Mouse (Mus musculus) lung, embryonic 14.5 days (tissue): ENCODE measurements around the gene Ano7. TPM values are rescaled to one million over a fixed set of nuclear protein-coding genes. Genes with fewer than 3 reads are reported as not detected.

Experiments used
- ATAC-seq: fragments of 200-750 bp; cut with Nextera tagmentation; 2 replicates; pipeline ENCODE4 v1.8.0; 2017; ENCODE audit warnings: mild to moderate bottlenecking, moderate TSS enrichment, moderate library complexity; ENCODE audit not compliant: insufficient read depth
- DNase-seq: peaks from one replicate; pipeline ENCODE4 v3.0.0-alpha.2; 2015
- H3K27ac ChIP-seq: fragments of 300-500 bp; sonication (generic); 2 replicates; pipeline ENCODE4 v1.5.1; 2014; ENCODE audit warnings: low read depth, mild to moderate bottlenecking, moderate library complexity
- H3K27me3 ChIP-seq: fragments of 300-500 bp; sonication (generic); 2 replicates; pipeline ENCODE4 v1.6.1; 2014; ENCODE audit warnings: low read length, control low read depth; ENCODE audit not compliant: insufficient read depth
- H3K36me3 ChIP-seq: fragments of 300-500 bp; sonication (generic); 2 replicates; pipeline ENCODE4 v1.6.1; 2014; ENCODE audit warnings: control low read depth; ENCODE audit not compliant: insufficient read depth
- H3K4me1 ChIP-seq: fragments of 300-500 bp; sonication (generic); 2 replicates; pipeline ENCODE4 v1.6.1; 2014; ENCODE audit warnings: antibody characterized with exemption, control low read depth; ENCODE audit not compliant: insufficient read depth
- H3K4me2 ChIP-seq: fragments of 300-500 bp; sonication (generic); 2 replicates; pipeline ENCODE4 v1.6.1; 2014; ENCODE audit warnings: mild to moderate bottlenecking
- H3K4me3 ChIP-seq: fragments of 300-500 bp; sonication (generic); 2 replicates; pipeline ENCODE4 v1.5.1; 2014; ENCODE audit warnings: low read depth, low read length
- H3K9ac ChIP-seq: fragments of 300-500 bp; sonication (generic); 2 replicates; pipeline ENCODE4 v1.6.1; 2014
- H3K9me3 ChIP-seq: fragments of 300-500 bp; sonication (generic); 2 replicates; pipeline ENCODE4 v1.6.1; 2016; ENCODE audit warnings: low read depth, low read length, control low read depth
- CTCF ChIP-seq: IDR thresholded peaks from 2 replicates; pipeline ENCODE4 v1.5.1; 2016; ENCODE audit warnings: antibody characterized with exemption, low read depth
- WGBS: fragments of 180-500 bp; shearing (Covaris S2); extraction: QIAGEN DNeasy Blood & Tissue Kit; methylation state at CpG from one replicate; pipeline ENCODE4 v1.1.7; 2014; 5-methylcytosine and 5-hydroxymethylcytosine counted together
- polyA plus RNA-seq: library from polyadenylated mRNA; unstranded; fragments of >200 nt; fragmentation: Nextera tagmentation; extraction: Ambion mirVana; gene quantifications from 2 replicates; pipeline ENCODE4 v1.2.1, GENCODE M21; 2014

The Ano7 gene
- 0.08 and 0.51 TPM in 2 replicates for polyA plus RNA-seq

GRCm38 (mm10) chr1:93373665-93374064, at the start of gene Ano7:
Gene Ano7, plus strand, starts transcription at chr1:93373930.
- no peaks in the 10 kb centered on the region for H3K4me1 ChIP-seq
- no peak within 1 kb of the TSS for H3K4me2 ChIP-seq
- H3K9ac ChIP-seq, result no peak within 1 kb of the TSS
- no peaks in the 10 kb centered on the region for H3K9me3 ChIP-seq
- DNase-seq, result no peak
- H3K27me3 ChIP-seq, result no peaks in the 10 kb centered on the region
- WGBS, result 54% methylated on average over 4 of the region's 4 CpGs
- no peak for TF ChIP-seq CTCF
- H3K27ac ChIP-seq, result no peak within 1 kb of the TSS
- no peak for ATAC-seq
- no peaks in the 10 kb centered on the region for H3K36me3 ChIP-seq
- H3K4me3 ChIP-seq, result no peak within 1 kb of the TSS

DNA sequence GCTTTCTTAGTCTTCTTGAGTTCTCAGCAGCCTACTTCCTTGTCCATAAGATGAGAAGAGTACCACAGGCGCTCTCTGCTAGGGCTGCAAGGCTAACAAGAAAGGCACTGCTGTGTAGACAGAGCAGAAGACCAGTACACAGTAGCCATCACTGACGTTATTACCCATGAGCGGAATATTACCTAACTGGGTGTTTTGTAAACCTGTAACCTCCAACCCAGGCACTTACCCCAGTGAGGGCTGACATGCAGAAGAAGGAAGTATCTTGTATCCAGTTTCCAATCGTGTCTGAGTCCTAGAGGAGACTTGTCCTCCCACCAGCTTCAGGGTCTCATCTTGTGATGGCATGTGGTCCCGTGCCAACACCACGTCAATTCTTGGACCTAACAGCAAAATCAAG, 49.8 kb upstream of the Ano7 start:
- H3K4me2 ChIP-seq, result no peak overlapping the region
- WGBS, result 88% methylated on average over 6 of the region's 6 CpGs
- no peaks in the 10 kb centered on the region for H3K9me3 ChIP-seq
- H3K27me3 ChIP-seq, result no peaks in the 10 kb centered on the region
- no peak overlapping the region for H3K4me3 ChIP-seq
- no peak for DNase-seq
- no peak for TF ChIP-seq CTCF
- H3K4me1 ChIP-seq, result no peaks in the 10 kb centered on the region
- no peak for ATAC-seq
- peaks cover 80% of the 10 kb centered on the region for H3K36me3 ChIP-seq
- no peak overlapping the region for H3K27ac ChIP-seq
- no peak overlapping the region for H3K9ac ChIP-seq

DNA sequence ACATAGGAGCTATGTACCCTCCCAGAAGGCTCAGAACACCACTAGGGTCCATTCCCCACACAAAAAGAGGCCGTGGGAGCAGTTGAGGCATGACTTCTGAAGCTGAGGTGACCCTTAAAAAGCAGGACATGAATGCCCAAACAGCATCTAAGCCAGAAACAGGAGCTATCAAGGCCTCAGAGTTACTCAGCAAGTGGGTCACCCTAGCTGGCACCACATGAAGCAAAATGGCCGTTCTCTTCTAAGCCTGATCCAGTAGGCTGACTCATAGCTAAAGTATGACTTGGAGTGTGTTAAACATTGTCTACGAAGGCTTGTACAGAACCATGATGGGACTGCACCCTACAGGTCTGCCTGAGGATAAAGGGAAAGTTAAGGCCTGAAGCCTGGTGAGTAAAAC, 47.3 kb upstream of the Ano7 start:
- no peak overlapping the region for H3K27ac ChIP-seq
- ATAC-seq (no peak), DNase-seq (no peak)
- H3K9ac ChIP-seq, result no peak overlapping the region
- WGBS, result 80% methylated on average over 3 of the region's 3 CpGs
- H3K9me3 ChIP-seq, result no peaks in the 10 kb centered on the region
- TF ChIP-seq CTCF, result no peak
- peaks cover 66% of the 10 kb centered on the region for H3K36me3 ChIP-seq
- H3K4me1 ChIP-seq, result no peaks in the 10 kb centered on the region
- no peak overlapping the region for H3K4me2 ChIP-seq
- H3K27me3 ChIP-seq, result no peaks in the 10 kb centered on the region
- no peak overlapping the region for H3K4me3 ChIP-seq

- no peaks in the 10 kb centered on the region for H3K9me3 ChIP-seq
- H3K9ac ChIP-seq, result no peak overlapping the region
- DNase-seq (no peak), ATAC-seq (no peak)
- peaks cover 56% of the 10 kb centered on the region for H3K36me3 ChIP-seq
- no peak overlapping the region for H3K27ac ChIP-seq
- H3K4me1 ChIP-seq, result no peaks in the 10 kb centered on the region
- H3K4me2 ChIP-seq, result no peak overlapping the region
- 82% methylated on average over 2 of the region's 2 CpGs for WGBS
- TF ChIP-seq CTCF, result no peak
- no peaks in the 10 kb centered on the region for H3K27me3 ChIP-seq
- no peak overlapping the region for H3K4me3 ChIP-seq
Observed at GRCm38 (mm10) chr1:93334621-93335020, 39.1 kb upstream of the Ano7 start.

DNA sequence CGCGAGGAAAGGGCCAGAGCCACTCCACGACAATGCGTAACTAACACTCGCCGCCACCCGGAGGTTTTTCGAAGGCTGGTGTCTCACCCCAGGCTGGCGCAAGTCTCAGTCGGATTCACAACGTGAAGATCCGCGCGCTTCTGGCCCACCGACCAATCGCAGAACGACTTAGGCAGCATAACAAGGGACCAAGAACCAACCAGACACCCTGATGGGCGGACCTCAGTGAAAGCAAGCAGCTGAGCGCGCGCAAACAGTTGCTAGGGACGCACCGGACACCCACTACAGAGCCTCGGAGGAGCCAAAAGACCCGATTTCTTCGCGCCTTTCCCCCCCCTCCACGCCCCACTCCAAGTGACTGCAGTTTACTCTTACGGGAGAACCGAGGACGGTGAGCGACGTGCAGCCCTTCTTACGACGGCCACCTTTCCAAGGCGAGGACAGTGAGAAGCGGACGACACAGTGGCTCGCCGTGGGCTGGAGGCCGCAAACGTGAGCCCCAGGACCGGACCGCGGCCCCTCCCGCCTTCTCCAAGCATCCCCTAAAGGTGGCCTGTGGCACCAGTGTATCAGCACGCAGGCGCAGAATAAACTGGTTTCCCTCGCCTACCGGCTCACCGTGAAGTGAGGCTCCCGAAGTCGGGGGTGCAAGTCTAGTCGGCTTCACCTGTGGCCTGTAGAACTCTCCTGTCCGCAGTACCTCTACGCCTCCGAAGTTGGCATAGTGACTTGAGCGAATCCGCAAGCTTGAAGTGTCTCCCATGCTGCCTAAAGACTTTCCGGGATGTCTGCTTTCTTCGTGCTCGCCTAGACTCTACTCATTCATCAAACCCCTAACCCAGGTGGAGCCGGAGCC, 30.9 kb upstream of the Ano7 start, which contains the start of the genes Ppp1r7 and Pask:
Gene Ppp1r7, plus strand, starts transcription at position 207 of the 856 bp plus-strand sequence.
Gene Pask, minus strand, starts transcription at position 835 of the 856 bp plus-strand sequence.
- DNase-seq, result peak; percentile 99
- H3K27ac ChIP-seq, result peak within 1 kb of the TSS; percentile 75
- peak within 1 kb of the TSS; percentile 76 for H3K9ac ChIP-seq
- TF ChIP-seq CTCF, result no peak
- H3K36me3 ChIP-seq, result peaks cover 13% of the 10 kb centered on the region
- H3K9me3 ChIP-seq, result no peaks in the 10 kb centered on the region
- ATAC-seq, result peak; percentile 96
- H3K4me3 ChIP-seq, result peak within 1 kb of the TSS; percentile 91
- H3K4me1 ChIP-seq, result no peaks in the 10 kb centered on the region
- H3K4me2 ChIP-seq, result peak within 1 kb of the TSS; percentile 83
- H3K27me3 ChIP-seq, result no peaks in the 10 kb centered on the region
- under 1% methylated on average over 63 of the region's 63 CpGs for WGBS

GRCm38 (mm10) chr1:93343504-93344047, 30.2 kb upstream of the Ano7 start:
- DNase-seq (peak; percentile 98), ATAC-seq (peak; percentile 97)
- Histone ChIP-seq H3K4me2 (peak overlapping the region; percentile 83), H3K4me3 (peak overlapping the region; percentile 91), H3K4me1 (no peaks in the 10 kb centered on the region), H3K9ac (peak overlapping the region; percentile 76), H3K9me3 (no peaks in the 10 kb centered on the region), H3K36me3 (peaks cover 20% of the 10 kb centered on the region), H3K27ac (peak overlapping the region; percentile 66; the same call in 1 of the 2 replicates), H3K27me3 (no peaks in the 10 kb centered on the region)
- peak; percentile 54 for TF ChIP-seq CTCF
- under 1% methylated on average over 39 of the region's 39 CpGs for WGBS

- Histone ChIP-seq H3K4me2 (no peak overlapping the region), H3K9me3 (no peaks in the 10 kb centered on the region), H3K36me3 (peaks cover 52% of the 10 kb centered on the region), H3K27me3 (no peaks in the 10 kb centered on the region), H3K9ac (no peak overlapping the region), H3K4me3 (no peak overlapping the region), H3K27ac (no peak overlapping the region), H3K4me1 (no peaks in the 10 kb centered on the region)
- TF ChIP-seq CTCF, result no peak
- 86% methylated on average over 5 of the region's 5 CpGs for WGBS
- no peak for ATAC-seq
- no peak for DNase-seq
Observed at GRCm38 (mm10) chr1:93347176-93347575, 26.6 kb upstream of the Ano7 start.
